Mouse (Mus musculus): ENCODE measurements around the gene Il22ra2. TPM values are rescaled to one million over a fixed set of nuclear protein-coding genes. Genes with fewer than 3 reads are reported as not detected.
A peak's percentile ranks its signal among the peaks of the same experiment; 100 is the strongest.

Il22ra2 gene
- total and polyA plus RNA-seq, 2 experiments from 2014 or later: not detected

GRCm38 (mm10) chr10:19668973-19669372, 47.2 kb downstream of the Il22ra2 start:
- no peak for ATAC-seq (ENCODE audit: low FRiP score)
- Histone ChIP-seq H3K4me1 (ENCODE audit: insufficient read depth, low read length) (no peaks in the 10 kb centered on the region), H3K27ac (ENCODE audit: low read depth, low read length) (no peak overlapping the region), H3K9ac (replicated peaks; ENCODE audit: low read length, poor library complexity, severe bottlenecking) (no peak overlapping the region), H3K9me3 (ENCODE audit: low read length) (no peaks in the 10 kb centered on the region), H3K36me3 (ENCODE audit: insufficient read depth, low read length) (no peaks in the 10 kb centered on the region), H3K4me2 (ENCODE audit: low read depth, low read length, poor library complexity, severe bottlenecking) (no peak overlapping the region), H3K27me3 (ENCODE audit: insufficient read depth, low read length) (no peaks in the 10 kb centered on the region), H3K4me3 (ENCODE audit: low read depth, low read length) (no peak overlapping the region)
- no peak for TF ChIP-seq CTCF (IDR thresholded peaks at IDR 0.05)
- no peak for DNase-seq (ENCODE audit: low spot score)
- WGBS: 89% methylated on average over 5 of the region's 5 CpGs

- Histone ChIP-seq H3K27ac (ENCODE audit: low read depth, low read length) (no peak overlapping the region), H3K9me3 (ENCODE audit: low read length) (no peaks in the 10 kb centered on the region), H3K4me2 (ENCODE audit: low read depth, low read length, poor library complexity, severe bottlenecking) (no peak overlapping the region), H3K36me3 (ENCODE audit: insufficient read depth, low read length) (no peaks in the 10 kb centered on the region), H3K27me3 (ENCODE audit: insufficient read depth, low read length) (no peaks in the 10 kb centered on the region), H3K9ac (replicated peaks; ENCODE audit: low read length, poor library complexity, severe bottlenecking) (no peak overlapping the region), H3K4me1 (ENCODE audit: insufficient read depth, low read length) (no peaks in the 10 kb centered on the region), H3K4me3 (ENCODE audit: low read depth, low read length) (no peak overlapping the region)
- ATAC-seq (ENCODE audit: low FRiP score) (no peak), DNase-seq (ENCODE audit: low spot score) (no peak)
- no peak for TF ChIP-seq CTCF (IDR thresholded peaks at IDR 0.05)
Observed at GRCm38 (mm10) chr10:19672015-19672414, 50.2 kb downstream of the Il22ra2 start.

GRCm38 (mm10) chr10:19673146-19673545, 51.3 kb downstream of the Il22ra2 start:
- WGBS: 91% methylated on average over 1 of the region's 1 CpGs
- Histone ChIP-seq H3K27me3 (ENCODE audit: insufficient read depth, low read length) (no peaks in the 10 kb centered on the region), H3K4me3 (ENCODE audit: low read depth, low read length) (no peak overlapping the region), H3K4me1 (ENCODE audit: insufficient read depth, low read length) (no peaks in the 10 kb centered on the region), H3K9me3 (ENCODE audit: low read length) (no peaks in the 10 kb centered on the region), H3K9ac (replicated peaks; ENCODE audit: low read length, poor library complexity, severe bottlenecking) (no peak overlapping the region), H3K36me3 (ENCODE audit: insufficient read depth, low read length) (no peaks in the 10 kb centered on the region), H3K4me2 (ENCODE audit: low read depth, low read length, poor library complexity, severe bottlenecking) (no peak overlapping the region), H3K27ac (ENCODE audit: low read depth, low read length) (no peak overlapping the region)
- DNase-seq (ENCODE audit: low spot score): no peak
- TF ChIP-seq CTCF (IDR thresholded peaks at IDR 0.05): peak; percentile 27
- no peak for ATAC-seq (ENCODE audit: low FRiP score)

Other genes starting within 250 kb of the Il22ra2 start
- gene Ifngr1, start 30.0 kb upstream of the Il22ra2 start, total RNA-seq (2014; rRNA removed): 14.5 and 14.8 TPM in 2 replicates
- 22.4 and 24.7 TPM in 2 replicates for gene Ifngr1, start 30.0 kb upstream of the Il22ra2 start, polyA plus RNA-seq (2015; fragmentation: Nextera tagmentation; extraction: Ambion mirVana)
- gene Il20ra, start 90.6 kb downstream of the Il22ra2 start, total RNA-seq (2014; rRNA removed): 0.42 and 0.44 TPM in 2 replicates
- 0.21 and 0.55 TPM in 2 replicates for gene Il20ra, start 90.6 kb downstream of the Il22ra2 start, polyA plus RNA-seq (2015; fragmentation: Nextera tagmentation; extraction: Ambion mirVana)
- gene Slc35d3, start 229.5 kb downstream of the Il22ra2 start, total RNA-seq (2014; rRNA removed): 1.4 and 2.8 TPM in 2 replicates
- gene Slc35d3, start 229.5 kb downstream of the Il22ra2 start, polyA plus RNA-seq (2015; fragmentation: Nextera tagmentation; extraction: Ambion mirVana): 2.0 and 2.1 TPM in 2 replicates

Measured in midbrain, postnatal 0 days (tissue).